Mouse (Mus musculus): ENCODE measurements at regions not wholly inside any gene's neighbourhood (a gene's known extent, or its start where the extent isn't known, plus 50 kb on each side); places are given as distances from the start of the nearest gene placed in this dataset.
A peak's percentile ranks its signal among the peaks of the same experiment; 100 is the strongest.
"Not testable (repeated sequence)": the region's sequence is repeated elsewhere in the genome, so short reads cannot be mapped to it uniquely, and the experiment has no call there.

- peak in 1 of 2 experiments; percentile 9 for DNase-seq
These were observed 149.3 kb upstream of the Kctd3 start for GRCm38 (mm10) chr1:189156906-189157305.

GRCm38 (mm10) chr1:189154376-189154775 lies 146.7 kb upstream of the Kctd3 start:
- DNase-seq = peak in 1 of 2 experiments; percentile 9

- no peak for DNase-seq
These were observed 145.5 kb upstream of the Kctd3 start for GRCm38 (mm10) chr1:189153150-189153549.

GRCm38 (mm10) chr1:189142982-189143451 lies 135.4 kb upstream of the Kctd3 start:
- no peak for DNase-seq

- no peak for DNase-seq
These were observed 134.9 kb upstream of the Kctd3 start for GRCm38 (mm10) chr1:189142551-189142950.

- DNase-seq = no peak
These were observed 134.1 kb upstream of the Kctd3 start for GRCm38 (mm10) chr1:189141694-189142093.

- peak; percentile 65 to 79 for DNase-seq
These were observed 129.2 kb upstream of the Kctd3 start for GRCm38 (mm10) chr1:189136731-189137385.

- DNase-seq = no peak
These were observed 128.2 kb upstream of the Kctd3 start for GRCm38 (mm10) chr1:189135826-189136225.

- no peak for DNase-seq
These were observed 121.1 kb upstream of the Kctd3 start for GRCm38 (mm10) chr1:189128706-189129105.

- not testable (repeated sequence) for DNase-seq
These were observed 120.6 kb upstream of the Kctd3 start for GRCm38 (mm10) chr1:189128246-189128645.

- no peak for DNase-seq
These were observed 119.7 kb upstream of the Kctd3 start for GRCm38 (mm10) chr1:189127367-189127766.

- no peak for DNase-seq
These were observed 112.5 kb upstream of the Kctd3 start for GRCm38 (mm10) chr1:189119941-189120735.

GRCm38 (mm10) chr1:189119005-189119404 lies 111.4 kb upstream of the Kctd3 start:
- DNase-seq = peak in 1 of 2 experiments; percentile 9

GRCm38 (mm10) chr1:189118582-189118981 lies 110.9 kb upstream of the Kctd3 start:
- peak; percentile 20 to 28 for DNase-seq

- no peak for DNase-seq
These were observed 108.3 kb upstream of the Kctd3 start for GRCm38 (mm10) chr1:189115914-189116313.

GRCm38 (mm10) chr1:189115279-189115678 lies 107.6 kb upstream of the Kctd3 start:
- no peak for DNase-seq

GRCm38 (mm10) chr1:189108260-189109035 lies 100.8 kb upstream of the Kctd3 start:
- DNase-seq = no peak

GRCm38 (mm10) chr1:189107841-189108240 lies 100.2 kb upstream of the Kctd3 start:
- no peak for DNase-seq

- no peak for DNase-seq
These were observed 99.5 kb upstream of the Kctd3 start for GRCm38 (mm10) chr1:189107156-189107555.

GRCm38 (mm10) chr1:189105276-189105675 lies 97.6 kb upstream of the Kctd3 start:
- DNase-seq = no peak

- DNase-seq = no peak
These were observed 95.1 kb upstream of the Kctd3 start for GRCm38 (mm10) chr1:189102781-189103180.

GRCm38 (mm10) chr1:189099121-189099520 lies 91.5 kb upstream of the Kctd3 start:
- DNase-seq = no peak

GRCm38 (mm10) chr1:189092819-189093218 lies 85.2 kb upstream of the Kctd3 start:
- DNase-seq = no peak
